Mouse (Mus musculus) midbrain, embryonic 11.5 days (tissue): ENCODE measurements at regions not wholly inside any gene's neighbourhood (a gene's known extent, or its start where the extent isn't known, plus 50 kb on each side); places are given as distances from the start of the nearest gene placed in this dataset.
"Not testable (repeated sequence)": the region's sequence is repeated elsewhere in the genome, so short reads cannot be mapped to it uniquely, and the experiment has no call there.

Experiments
- ATAC-seq: fragments of 200-750 bp; cut with Nextera tagmentation; 2 replicates; pipeline ENCODE4 v1.8.0; 2017; ENCODE audit warnings: moderate TSS enrichment, moderate library complexity; ENCODE audit not compliant: low FRiP score
- DNase-seq: peaks from one replicate; pipeline ENCODE4 v3.0.0; 2015; ENCODE audit warnings: low spot score; ENCODE audit errors: missing footprints
- H3K27ac ChIP-seq: fragments of 300-500 bp; sonication (generic); 2 replicates; pipeline ENCODE4 v1.5.1; 2014; ENCODE audit warnings: low read depth, low read length
- H3K27me3 ChIP-seq: fragments of 300-500 bp; sonication (generic); 2 replicates; pipeline ENCODE4 v1.6.1; 2014; ENCODE audit warnings: mild to moderate bottlenecking, low read length, moderate library complexity, mixed read lengths; ENCODE audit not compliant: control insufficient read depth, insufficient read depth
- H3K36me3 ChIP-seq: fragments of 300-500 bp; sonication (generic); 2 replicates; pipeline ENCODE4 v1.6.1; 2014; ENCODE audit warnings: mild to moderate bottlenecking, low read length, moderate library complexity, mixed read lengths; ENCODE audit not compliant: control insufficient read depth, insufficient read depth
- H3K4me1 ChIP-seq: fragments of 300-500 bp; sonication (generic); 2 replicates; pipeline ENCODE4 v1.6.1; 2014; ENCODE audit warnings: low read length; ENCODE audit not compliant: control insufficient read depth, insufficient read depth
- H3K4me2 ChIP-seq: fragments of 300-500 bp; sonication (generic); 2 replicates; pipeline ENCODE4 v1.6.1; 2014; ENCODE audit warnings: mild to moderate bottlenecking, moderate library complexity
- H3K4me3 ChIP-seq: fragments of 300-500 bp; sonication (generic); 2 replicates; pipeline ENCODE4 v1.5.1; 2014; ENCODE audit warnings: low read depth, low read length
- H3K9ac ChIP-seq: fragments of 300-500 bp; sonication (generic); 2 replicates; pipeline ENCODE4 v1.6.1; 2014; ENCODE audit warnings: low read length
- H3K9me3 ChIP-seq: fragments of 300-500 bp; sonication (generic); 2 replicates; pipeline ENCODE4 v1.6.1; 2016; ENCODE audit warnings: low read length; ENCODE audit not compliant: control insufficient read depth
- WGBS: fragments of 180-500 bp; shearing (Covaris S2); extraction: QIAGEN DNeasy Blood & Tissue Kit; methylation state at CpG from one replicate; pipeline ENCODE4 v1.1.7; 2014; 5-methylcytosine and 5-hydroxymethylcytosine counted together

DNA sequence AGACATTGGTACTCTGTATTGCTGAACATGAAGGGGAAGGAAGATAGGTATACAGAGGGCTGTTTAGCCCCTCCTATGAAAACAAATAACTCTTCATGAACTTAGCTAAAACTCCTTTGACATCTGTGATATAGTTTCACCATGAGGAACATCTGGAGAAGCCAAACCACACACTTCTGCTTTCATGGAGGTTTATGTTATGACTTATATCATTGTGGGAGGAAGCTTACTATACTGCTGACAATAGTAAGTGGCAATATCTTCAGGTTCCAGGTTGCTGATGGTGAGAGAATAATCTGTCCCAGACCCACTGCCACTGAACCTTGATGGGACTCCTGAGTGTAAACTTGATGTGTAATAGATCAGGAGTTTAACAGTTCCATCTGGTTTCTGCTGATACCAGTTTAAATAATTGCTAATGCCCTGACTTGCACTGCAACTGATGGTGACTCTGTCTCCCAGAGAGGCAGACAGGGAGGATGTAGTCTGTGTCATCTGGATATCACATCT is 1168.8 kb upstream of the Tacstd2 start:
- not testable (repeated sequence) for DNase-seq, H3K36me3 ChIP-seq, H3K4me3 ChIP-seq, H3K4me1 ChIP-seq, H3K4me2 ChIP-seq, H3K27ac ChIP-seq, H3K9ac ChIP-seq, H3K9me3 ChIP-seq, ATAC-seq, H3K27me3 ChIP-seq

DNA sequence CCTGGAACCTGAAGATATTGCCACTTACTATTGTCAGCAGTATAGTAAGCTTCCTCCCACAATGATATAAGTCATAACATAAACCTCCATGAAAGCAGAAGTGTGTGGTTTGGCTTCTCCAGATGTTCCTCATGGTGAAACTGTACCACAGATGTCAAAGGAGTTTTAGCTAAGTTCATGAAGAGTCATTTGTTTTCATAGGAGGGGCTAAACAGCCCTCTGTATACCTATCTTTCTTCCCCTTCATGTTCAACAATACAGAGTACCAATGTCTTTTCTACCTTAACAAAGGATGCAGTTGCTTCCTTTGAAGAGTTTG is 1145.2 kb upstream of the Tacstd2 start:
- H3K4me2 ChIP-seq, DNase-seq, H3K27me3 ChIP-seq, ATAC-seq, H3K4me1 ChIP-seq, H3K9me3 ChIP-seq, H3K27ac ChIP-seq, H3K36me3 ChIP-seq, H3K4me3 ChIP-seq, H3K9ac ChIP-seq: not testable (repeated sequence)

DNA sequence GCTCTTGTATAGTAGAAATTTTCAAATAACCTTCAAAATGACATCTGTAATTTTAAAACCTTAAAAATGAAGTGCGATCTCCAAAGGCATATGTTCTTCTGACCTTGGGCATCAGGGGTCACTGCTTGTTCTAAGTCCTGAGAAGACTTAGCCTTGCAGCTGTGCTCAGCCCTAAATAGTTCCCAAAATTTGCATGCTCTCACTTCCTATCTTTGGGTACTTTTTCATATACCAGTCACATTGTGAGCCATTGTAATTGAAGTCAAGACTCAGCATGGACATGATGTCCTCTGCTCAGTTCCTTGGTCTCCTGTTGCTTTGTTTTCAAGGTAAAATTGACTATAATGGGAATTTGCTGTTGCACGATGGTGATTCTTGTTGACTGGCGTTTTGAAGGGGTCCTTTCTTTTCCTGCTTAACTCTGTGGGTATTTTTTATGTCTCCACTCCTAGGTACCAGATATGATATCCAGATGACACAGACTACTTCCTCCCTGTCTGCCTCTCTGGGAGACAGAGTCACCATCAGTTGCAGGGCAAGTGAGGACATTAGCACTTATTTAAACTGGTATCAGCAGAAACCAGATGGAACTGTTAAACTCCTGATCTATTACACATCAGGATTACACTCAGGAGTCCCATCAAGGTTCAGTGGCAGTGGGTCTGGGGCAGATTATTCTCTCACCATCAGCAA is 1144.6 kb upstream of the Tacstd2 start:
- no peak for DNase-seq
- Histone ChIP-seq H3K9me3 (no peaks in the 10 kb centered on the region), H3K4me3 (no peak overlapping the region), H3K36me3 (no peaks in the 10 kb centered on the region), H3K4me2 (no peak overlapping the region), H3K27me3 (no peaks in the 10 kb centered on the region), H3K4me1 (no peaks in the 10 kb centered on the region), H3K9ac (no peak overlapping the region), H3K27ac (no peak overlapping the region)
- no peak for ATAC-seq
- WGBS = 90% methylated on average over 3 of the region's 3 CpGs

DNA sequence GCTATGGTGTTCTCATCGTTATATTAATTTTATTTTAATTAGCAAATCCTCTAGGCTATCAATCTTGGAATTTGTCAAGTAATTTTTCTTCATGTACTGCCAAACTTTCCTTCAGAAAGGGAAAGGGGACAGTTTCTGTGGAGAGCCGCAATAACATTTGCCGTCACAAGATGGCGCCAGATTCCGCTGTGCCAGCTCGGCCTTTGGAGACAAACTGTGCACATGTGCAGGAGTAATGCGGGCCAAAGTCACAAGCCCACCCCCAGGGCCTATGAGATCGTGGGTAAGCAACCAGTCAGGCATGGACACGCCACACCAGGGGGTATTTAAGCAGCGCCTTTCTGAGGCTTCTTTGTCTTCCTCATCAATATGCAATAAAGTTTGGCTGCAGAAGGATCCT is 1132.8 kb upstream of the Tacstd2 start:
- ATAC-seq (peak; percentile 91), DNase-seq (peak; percentile 95)
- not testable (repeated sequence) for H3K4me3 ChIP-seq, H3K36me3 ChIP-seq, H3K4me1 ChIP-seq, H3K4me2 ChIP-seq, H3K9me3 ChIP-seq, H3K27ac ChIP-seq, H3K27me3 ChIP-seq, H3K9ac ChIP-seq
- WGBS = 1% methylated on average over 10 of the region's 10 CpGs

DNA sequence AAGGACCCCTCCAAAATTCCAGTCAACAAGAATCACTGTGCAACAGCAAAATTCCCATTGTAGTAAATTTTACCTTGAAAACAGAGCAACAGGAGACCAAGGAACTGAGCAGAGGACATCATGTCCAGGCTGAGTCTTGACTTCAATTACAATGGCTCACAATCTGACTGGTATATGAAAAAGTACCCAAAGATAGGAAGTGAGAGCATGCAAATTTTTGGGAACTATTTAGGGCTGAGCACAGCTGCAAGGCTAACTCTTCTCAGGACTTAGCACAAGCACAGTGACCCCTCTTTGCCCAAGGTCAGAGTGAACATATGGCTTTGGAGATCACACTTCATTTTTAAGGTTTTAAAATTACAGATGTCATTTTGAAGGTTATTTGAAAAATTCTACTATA is 1096.7 kb upstream of the Tacstd2 start:
- not testable (repeated sequence) for H3K4me3 ChIP-seq, H3K27ac ChIP-seq, DNase-seq, H3K4me1 ChIP-seq, ATAC-seq, H3K4me2 ChIP-seq, H3K36me3 ChIP-seq, H3K27me3 ChIP-seq, H3K9ac ChIP-seq, H3K9me3 ChIP-seq

DNA sequence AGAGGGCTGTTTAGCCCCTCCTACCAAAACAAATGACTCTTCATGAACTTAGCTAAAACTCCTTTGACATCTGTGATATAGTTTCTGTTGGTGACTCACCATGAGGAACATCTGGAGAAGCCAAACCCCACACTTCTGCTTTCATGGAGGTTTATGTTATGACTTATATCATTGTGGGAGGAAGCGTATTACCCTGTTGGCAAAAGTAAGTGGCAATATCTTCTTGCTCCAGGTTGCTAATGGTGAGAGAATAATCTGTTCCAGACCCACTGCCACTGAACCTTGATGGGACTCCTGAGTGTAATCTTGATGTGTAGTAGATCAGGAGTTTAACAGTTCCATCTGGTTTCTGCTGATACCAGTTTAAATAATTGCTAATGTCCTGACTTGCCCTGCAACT is 1096.2 kb upstream of the Tacstd2 start:
- H3K9me3 ChIP-seq = no peaks in the 10 kb centered on the region
- H3K4me2 ChIP-seq = no peak overlapping the region
- H3K27me3 ChIP-seq = no peaks in the 10 kb centered on the region
- H3K9ac ChIP-seq = no peak overlapping the region
- H3K36me3 ChIP-seq = no peaks in the 10 kb centered on the region
- H3K27ac ChIP-seq = no peak overlapping the region
- DNase-seq (no peak), ATAC-seq (no peak)
- no peaks in the 10 kb centered on the region for H3K4me1 ChIP-seq
- 69% methylated on average over 1 of the region's 1 CpGs for WGBS
- no peak overlapping the region for H3K4me3 ChIP-seq

DNA sequence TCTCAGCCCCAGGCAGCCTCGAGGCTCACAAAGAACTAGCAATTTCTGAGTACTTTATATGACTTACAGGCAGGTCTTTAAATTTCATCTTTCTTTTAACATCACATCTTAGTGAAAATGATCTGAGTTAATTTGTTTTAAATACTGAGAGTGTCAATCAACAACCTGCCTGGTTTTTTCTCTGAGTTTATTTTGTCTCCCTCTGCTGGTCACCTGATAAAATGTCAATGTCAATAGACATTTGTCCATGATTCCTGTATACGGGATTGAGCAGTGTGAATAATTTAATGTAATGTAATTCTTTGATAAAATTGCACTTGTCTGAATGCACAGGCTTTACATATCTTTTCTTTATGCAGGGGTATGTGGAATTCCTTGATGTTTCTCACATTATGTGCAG is 1070.4 kb upstream of the Tacstd2 start:
- DNase-seq (no peak), ATAC-seq (no peak)
- Histone ChIP-seq H3K36me3 (no peaks in the 10 kb centered on the region), H3K4me1 (no peaks in the 10 kb centered on the region), H3K9me3 (no peaks in the 10 kb centered on the region; the same call in 1 of the 2 replicates), H3K4me3 (no peak overlapping the region), H3K9ac (no peak overlapping the region), H3K4me2 (no peak overlapping the region), H3K27me3 (no peaks in the 10 kb centered on the region), H3K27ac (no peak overlapping the region)
- 77% methylated on average over 2 of the region's 2 CpGs for WGBS
